Mouse (Mus musculus) stomach, postnatal 0 days (tissue): Measurements from ENCODE around the gene Prdm11.

ENCODE experiments used
- CTCF ChIP-seq: IDR thresholded peaks from 2 replicates; pipeline ENCODE4 v1.5.1; 2016; ENCODE audit warnings: antibody characterized with exemption, low read depth, mild to moderate bottlenecking, moderate library complexity
- EP300 ChIP-seq: optimal IDR thresholded peaks from 2 replicates; pipeline ENCODE3; 2016; ENCODE audit warnings: antibody characterized with exemption

- TF ChIP-seq CTCF (no peak), EP300 (no peak)
These were observed 92.5 kb downstream of the Prdm11 start for GRCm38 (mm10) chr2:92953450-92953849.
